Mouse (Mus musculus): ENCODE data around the gene Caln1. TPM values are rescaled to one million over a fixed set of nuclear protein-coding genes. Genes with fewer than 3 reads are reported as not detected.

Gene Caln1
- polyA plus RNA-seq, 1 experiment: 0.01 TPM

GRCm38 (mm10) chr5:130772491-130772890 is 403.2 kb downstream of the Caln1 start:
- Histone ChIP-seq H3K9me3 (ENCODE audit: control insufficient read depth, low read length) (peaks cover 36% of the 10 kb centered on the region), H3K27me3 (ENCODE audit: control insufficient read depth) (no peaks in the 10 kb centered on the region), H3K4me1 (ENCODE audit: control insufficient read depth) (no peaks in the 10 kb centered on the region), H3K36me3 (ENCODE audit: control insufficient read depth) (no peaks in the 10 kb centered on the region), H3K4me3 (replicated peaks) (no peak overlapping the region)
- TF ChIP-seq TAL1 (IDR thresholded peaks at IDR 0.05; ENCODE audit: low read length): no peak
- TF ChIP-seq GATA1 (IDR thresholded peaks at IDR 0.05; ENCODE audit: low read length): no peak

- peaks cover 19% of the 10 kb centered on the region for H3K9me3 ChIP-seq (ENCODE audit: control insufficient read depth, low read length)
- TF ChIP-seq GATA1 (IDR thresholded peaks at IDR 0.05; ENCODE audit: low read length): no peak
- TF ChIP-seq TAL1 (IDR thresholded peaks at IDR 0.05; ENCODE audit: low read length): no peak
- no peak overlapping the region for H3K4me3 ChIP-seq (replicated peaks)
- no peaks in the 10 kb centered on the region for H3K27me3 ChIP-seq (ENCODE audit: control insufficient read depth)
- no peaks in the 10 kb centered on the region for H3K36me3 ChIP-seq (ENCODE audit: control insufficient read depth)
- H3K4me1 ChIP-seq (ENCODE audit: control insufficient read depth): no peaks in the 10 kb centered on the region
These were observed 405.7 kb downstream of the Caln1 start for GRCm38 (mm10) chr5:130774946-130775345.

- peaks cover 21% of the 10 kb centered on the region for H3K9me3 ChIP-seq (ENCODE audit: control insufficient read depth, low read length)
- H3K4me3 ChIP-seq (replicated peaks): no peak overlapping the region
- H3K4me1 ChIP-seq (ENCODE audit: control insufficient read depth): no peaks in the 10 kb centered on the region
- H3K27me3 ChIP-seq (ENCODE audit: control insufficient read depth): no peaks in the 10 kb centered on the region
- TF ChIP-seq TAL1 (IDR thresholded peaks at IDR 0.05; ENCODE audit: low read length) (no peak), GATA1 (IDR thresholded peaks at IDR 0.05; ENCODE audit: low read length) (no peak)
- no peaks in the 10 kb centered on the region for H3K36me3 ChIP-seq (ENCODE audit: control insufficient read depth)
These were observed 423.6 kb downstream of the Caln1 start for GRCm38 (mm10) chr5:130792755-130793452.

DNA sequence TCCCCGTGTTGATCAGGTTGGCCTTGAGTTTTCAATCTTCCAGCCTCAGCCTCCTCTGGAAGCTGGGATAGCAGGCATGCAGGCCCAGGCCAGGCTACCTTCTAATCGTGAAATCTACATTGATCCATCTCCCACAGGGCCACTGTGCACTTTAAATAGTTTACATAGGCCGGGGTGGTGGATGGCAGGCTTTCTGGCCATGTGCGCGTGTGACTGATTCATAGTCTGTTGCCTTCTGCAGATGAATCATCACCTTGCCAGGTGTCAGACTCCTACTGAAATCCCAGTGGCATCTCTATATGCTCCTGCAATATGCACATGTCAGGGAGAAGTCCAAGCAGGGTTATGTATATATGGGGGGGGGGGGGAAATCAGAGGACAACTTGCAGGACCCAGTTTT is 428.5 kb downstream of the Caln1 start:
- Histone ChIP-seq H3K27me3 (ENCODE audit: control insufficient read depth) (no peaks in the 10 kb centered on the region), H3K36me3 (ENCODE audit: control insufficient read depth) (no peaks in the 10 kb centered on the region), H3K9me3 (ENCODE audit: control insufficient read depth, low read length) (peaks cover 43% of the 10 kb centered on the region), H3K4me3 (replicated peaks) (no peak overlapping the region), H3K4me1 (ENCODE audit: control insufficient read depth) (no peaks in the 10 kb centered on the region)
- TF ChIP-seq GATA1 (IDR thresholded peaks at IDR 0.05; ENCODE audit: low read length) (no peak), TAL1 (IDR thresholded peaks at IDR 0.05; ENCODE audit: low read length) (no peak)

DNA sequence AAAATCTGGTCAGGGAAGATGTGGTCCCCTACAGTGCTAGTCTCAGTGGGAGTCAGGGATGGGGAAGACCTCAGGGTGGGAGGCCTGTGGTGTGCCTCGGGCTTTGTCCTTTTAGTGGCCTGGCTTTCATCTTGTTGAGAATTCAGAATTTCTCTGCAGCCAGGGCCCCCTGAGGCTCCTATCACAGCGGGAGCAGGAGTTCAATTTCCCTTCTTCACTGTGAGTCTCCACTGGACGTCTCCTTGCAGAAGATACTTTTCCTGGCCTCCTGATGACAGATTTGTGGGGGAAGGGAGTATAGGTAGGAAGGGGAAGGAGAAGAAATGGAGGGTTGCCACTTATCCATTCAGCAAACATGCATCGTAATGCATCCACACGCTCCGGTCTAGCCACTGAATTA is 441.1 kb downstream of the Caln1 start:
- Histone ChIP-seq H3K4me3 (replicated peaks) (no peak overlapping the region), H3K9me3 (ENCODE audit: control insufficient read depth, low read length) (peaks cover 36% of the 10 kb centered on the region)

GRCm38 (mm10) chr5:130810846-130811245 is 441.6 kb downstream of the Caln1 start:
- Histone ChIP-seq H3K4me3 (replicated peaks) (no peak overlapping the region), H3K9me3 (ENCODE audit: control insufficient read depth, low read length) (peaks cover 37% of the 10 kb centered on the region), H3K36me3 (ENCODE audit: control insufficient read depth) (no peaks in the 10 kb centered on the region), H3K4me1 (ENCODE audit: control insufficient read depth) (no peaks in the 10 kb centered on the region), H3K27me3 (ENCODE audit: control insufficient read depth) (no peaks in the 10 kb centered on the region)
- TF ChIP-seq GATA1 (IDR thresholded peaks at IDR 0.05; ENCODE audit: low read length): no peak
- TF ChIP-seq TAL1 (IDR thresholded peaks at IDR 0.05; ENCODE audit: low read length): no peak

More for the DNA sequence above, 441.1 kb downstream of the Caln1 start:
- H3K36me3 ChIP-seq (ENCODE audit: control insufficient read depth): no peaks in the 10 kb centered on the region
- no peaks in the 10 kb centered on the region for H3K27me3 ChIP-seq (ENCODE audit: control insufficient read depth)
- TF ChIP-seq GATA1 (IDR thresholded peaks at IDR 0.05; ENCODE audit: low read length): no peak
- no peak for TF ChIP-seq TAL1 (IDR thresholded peaks at IDR 0.05; ENCODE audit: low read length)
- no peaks in the 10 kb centered on the region for H3K4me1 ChIP-seq (ENCODE audit: control insufficient read depth)

GRCm38 (mm10) chr5:130811266-130811665 is 442.0 kb downstream of the Caln1 start:
- no peaks in the 10 kb centered on the region for H3K36me3 ChIP-seq (ENCODE audit: control insufficient read depth)
- TF ChIP-seq GATA1 (IDR thresholded peaks at IDR 0.05; ENCODE audit: low read length) (no peak), TAL1 (IDR thresholded peaks at IDR 0.05; ENCODE audit: low read length) (no peak)
- H3K9me3 ChIP-seq (ENCODE audit: control insufficient read depth, low read length): peaks cover 36% of the 10 kb centered on the region
- H3K4me3 ChIP-seq (replicated peaks): no peak overlapping the region
- H3K27me3 ChIP-seq (ENCODE audit: control insufficient read depth): no peaks in the 10 kb centered on the region
- H3K4me1 ChIP-seq (ENCODE audit: control insufficient read depth): no peaks in the 10 kb centered on the region

DNA sequence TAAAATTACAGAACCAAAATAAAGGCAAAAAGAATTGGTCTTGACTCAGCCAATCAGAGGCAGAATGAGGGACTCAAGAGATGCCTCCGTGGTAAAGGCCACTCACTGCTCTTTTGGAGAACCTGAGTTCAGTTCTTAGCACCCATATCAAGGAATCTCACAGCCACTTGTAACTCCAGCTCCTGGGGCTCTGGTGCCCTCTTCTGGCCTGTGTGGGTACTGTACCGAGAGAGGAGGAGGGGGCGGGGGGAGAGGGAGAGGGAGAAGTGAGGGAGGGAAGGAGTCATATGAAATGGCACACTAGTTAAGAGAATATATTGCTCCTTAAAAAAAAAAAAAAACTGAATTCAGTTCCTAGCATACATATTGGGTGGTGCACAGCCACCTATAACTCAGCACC is 442.7 kb downstream of the Caln1 start:
- Histone ChIP-seq H3K27me3 (ENCODE audit: control insufficient read depth) (no peaks in the 10 kb centered on the region), H3K4me3 (replicated peaks) (no peak overlapping the region), H3K4me1 (ENCODE audit: control insufficient read depth) (no peaks in the 10 kb centered on the region), H3K9me3 (ENCODE audit: control insufficient read depth, low read length) (peaks cover 31% of the 10 kb centered on the region), H3K36me3 (ENCODE audit: control insufficient read depth) (no peaks in the 10 kb centered on the region)
- TF ChIP-seq GATA1 (IDR thresholded peaks at IDR 0.05; ENCODE audit: low read length): no peak
- TF ChIP-seq TAL1 (IDR thresholded peaks at IDR 0.05; ENCODE audit: low read length): no peak

GRCm38 (mm10) chr5:130812556-130812955 is 443.3 kb downstream of the Caln1 start:
- Histone ChIP-seq H3K36me3 (ENCODE audit: control insufficient read depth) (no peaks in the 10 kb centered on the region), H3K9me3 (ENCODE audit: control insufficient read depth, low read length) (peaks cover 26% of the 10 kb centered on the region), H3K4me1 (ENCODE audit: control insufficient read depth) (no peaks in the 10 kb centered on the region), H3K27me3 (ENCODE audit: control insufficient read depth) (no peaks in the 10 kb centered on the region), H3K4me3 (replicated peaks) (no peak overlapping the region)
- TF ChIP-seq GATA1 (IDR thresholded peaks at IDR 0.05; ENCODE audit: low read length): no peak
- TF ChIP-seq TAL1 (IDR thresholded peaks at IDR 0.05; ENCODE audit: low read length): no peak

DNA sequence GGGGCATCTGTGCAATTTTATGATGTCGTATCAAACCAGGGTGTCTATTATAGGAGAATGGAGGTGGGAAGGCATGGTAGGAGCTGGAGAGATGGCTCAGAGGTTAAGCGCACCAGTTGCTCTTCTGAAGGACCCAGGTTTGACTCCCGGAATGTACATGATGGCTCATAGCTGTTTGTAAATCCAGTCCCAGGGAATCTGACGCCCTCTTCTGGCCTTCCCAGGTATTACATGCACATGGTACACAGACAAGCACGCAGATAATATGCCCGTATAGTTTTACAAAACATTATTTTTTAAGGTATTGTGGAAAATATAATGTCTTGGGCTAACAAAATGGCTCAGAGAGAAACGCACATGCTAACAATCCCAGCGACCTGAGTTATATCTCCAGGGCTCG is 443.8 kb downstream of the Caln1 start:
- TF ChIP-seq TAL1 (IDR thresholded peaks at IDR 0.05; ENCODE audit: low read length) (no peak), GATA1 (IDR thresholded peaks at IDR 0.05; ENCODE audit: low read length) (no peak)
- no peaks in the 10 kb centered on the region for H3K27me3 ChIP-seq (ENCODE audit: control insufficient read depth)
- H3K4me1 ChIP-seq (ENCODE audit: control insufficient read depth): no peaks in the 10 kb centered on the region
- no peaks in the 10 kb centered on the region for H3K36me3 ChIP-seq (ENCODE audit: control insufficient read depth)
- peaks cover 22% of the 10 kb centered on the region for H3K9me3 ChIP-seq (ENCODE audit: control insufficient read depth, low read length)
- no peak overlapping the region for H3K4me3 ChIP-seq (replicated peaks)

Measured in erythroblast, embryonic 14.5 days (primary cell).